Mouse (Mus musculus) ovary, postnatal 14 days (tissue): ENCODE results near the gene Asic5.

Experiments
- DNase-seq: peaks from one replicate; pipeline ENCODE4 v3.0.0; 2022; ENCODE audit warnings: low spot score

Gene Asic5

DNA sequence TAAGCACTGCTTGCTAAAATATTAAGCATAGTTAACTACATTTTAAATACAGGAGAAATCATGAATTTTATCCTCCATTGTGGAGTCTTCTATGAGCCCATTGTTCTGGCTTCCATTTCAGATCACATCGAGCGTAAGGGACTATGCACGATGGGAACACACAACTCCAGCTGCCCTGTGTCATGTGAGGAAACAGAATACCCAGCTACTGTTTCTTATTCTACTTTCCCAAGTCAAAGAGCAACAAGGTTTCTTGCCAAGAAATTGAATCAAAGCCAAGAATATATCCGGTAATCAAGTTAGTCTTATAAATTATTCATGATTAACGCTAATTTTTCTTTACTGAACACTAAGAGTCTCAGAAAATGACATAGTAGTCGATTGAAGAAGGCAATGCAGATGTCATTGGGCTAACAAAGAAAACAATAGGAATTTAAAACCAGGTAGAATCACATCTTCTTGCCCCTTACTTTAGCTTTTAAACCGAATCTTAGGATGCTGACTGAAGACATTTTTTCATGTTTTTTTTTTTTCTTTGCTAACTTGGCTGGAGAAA is 32.1 kb downstream of the Asic5 start:
- no peak for DNase-seq

GRCm38 (mm10) chr3:82022421-82022920 is 40.4 kb downstream of the Asic5 start:
- DNase-seq = no peak

GRCm38 (mm10) chr3:82023065-82023464 is 41.0 kb downstream of the Asic5 start:
- no peak for DNase-seq

DNA sequence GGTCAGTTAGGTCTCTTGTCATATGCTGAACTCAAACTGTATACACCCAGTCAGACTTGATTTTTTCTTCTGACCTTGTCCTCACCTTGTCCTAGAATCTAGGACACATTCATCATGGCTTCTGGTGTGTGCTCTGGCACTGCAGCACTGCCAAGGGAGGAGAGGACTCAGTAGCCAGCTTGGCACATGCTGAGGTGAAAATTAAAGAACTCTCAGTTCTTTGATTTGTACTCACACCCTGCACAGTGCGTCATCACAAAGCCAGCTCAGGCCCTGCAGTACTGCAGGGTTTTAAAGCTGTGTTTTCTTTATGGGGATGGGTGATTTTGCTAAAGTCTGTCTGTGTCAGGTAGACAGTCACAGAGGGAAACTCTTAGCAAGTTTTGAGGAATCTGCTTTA is 45.2 kb downstream of the Asic5 start:
- no peak for DNase-seq

DNA sequence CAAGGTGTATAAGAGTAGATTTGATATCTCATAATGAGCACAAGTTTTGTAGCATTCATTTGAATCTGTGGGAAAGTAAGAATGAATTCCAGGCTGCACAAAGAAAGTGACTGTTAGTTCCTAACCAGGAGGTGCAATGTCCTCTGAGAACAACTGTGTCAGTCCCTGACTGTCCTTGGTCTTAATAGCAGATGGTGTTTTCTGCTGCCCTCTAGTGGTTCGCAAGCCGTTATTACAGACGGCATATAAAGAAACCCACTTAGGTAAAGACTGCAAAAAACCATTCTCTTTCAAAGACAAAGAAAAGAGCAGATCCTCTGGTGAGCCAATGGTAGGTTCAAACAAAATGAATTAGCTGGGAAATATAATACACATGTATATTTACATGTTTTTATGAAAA is 47.1 kb downstream of the Asic5 start:
- DNase-seq = peak; percentile 27

- no peak for DNase-seq
These were observed 48.1 kb downstream of the Asic5 start for GRCm38 (mm10) chr3:82030008-82030748.

DNA sequence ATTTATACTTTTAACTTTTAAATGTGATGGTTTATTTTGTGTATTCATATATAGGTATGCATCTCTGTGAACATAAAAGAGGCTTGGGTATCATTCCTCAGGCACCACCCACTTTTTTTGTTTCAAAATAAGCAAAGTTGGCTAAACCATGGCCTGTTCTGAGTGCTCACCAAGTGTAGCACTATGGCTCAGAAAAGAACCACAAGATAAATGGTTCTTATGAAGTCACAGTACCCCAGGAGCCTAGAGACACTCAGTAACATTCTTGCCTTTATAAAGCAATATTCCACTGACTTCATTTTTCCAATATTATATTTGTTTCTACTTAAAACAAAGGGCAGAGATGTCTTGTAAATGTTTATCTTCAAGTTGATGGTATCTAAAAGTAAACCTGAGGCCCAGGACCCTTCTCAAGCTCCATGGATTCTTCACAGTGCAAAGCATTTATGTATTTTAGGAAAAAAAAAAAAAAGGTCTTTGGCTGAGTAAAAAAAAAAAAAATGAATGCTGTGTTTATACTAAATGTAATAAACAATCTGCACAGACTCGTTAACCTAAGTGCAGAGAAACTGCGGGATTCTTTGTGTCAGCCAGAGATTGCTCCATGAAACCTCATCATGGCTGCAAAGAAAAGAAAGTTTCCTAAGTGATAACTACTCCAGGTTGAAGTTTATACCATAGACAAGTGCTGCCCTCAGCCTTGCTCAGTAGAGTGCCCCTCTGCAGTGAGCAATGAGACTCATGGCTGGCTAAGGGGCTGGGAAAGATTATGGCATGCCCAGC is 54.4 kb downstream of the Asic5 start:
- DNase-seq = no peak

GRCm38 (mm10) chr3:82043676-82044075 is 61.6 kb downstream of the Asic5 start:
- no peak for DNase-seq

DNA sequence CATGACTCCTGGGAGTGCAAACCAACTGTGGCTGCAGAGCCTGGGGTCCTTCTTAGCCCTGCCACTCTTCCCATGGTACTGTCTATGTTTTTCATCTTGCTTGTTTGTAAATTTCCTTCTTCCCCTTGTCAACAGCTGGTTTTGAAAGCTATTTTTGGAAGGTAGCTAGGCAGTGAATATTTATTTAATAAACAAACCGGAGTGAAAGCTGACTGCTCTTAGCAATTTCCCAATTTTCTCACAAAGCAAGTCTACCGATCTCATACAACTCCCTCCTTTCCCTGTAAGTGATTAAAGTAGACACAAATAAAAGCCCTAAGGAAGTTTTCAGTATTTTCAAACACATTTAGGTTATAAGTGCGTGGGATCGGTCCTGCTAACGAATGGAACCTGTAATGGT is 62.8 kb downstream of the Asic5 start:
- no peak for DNase-seq

DNA sequence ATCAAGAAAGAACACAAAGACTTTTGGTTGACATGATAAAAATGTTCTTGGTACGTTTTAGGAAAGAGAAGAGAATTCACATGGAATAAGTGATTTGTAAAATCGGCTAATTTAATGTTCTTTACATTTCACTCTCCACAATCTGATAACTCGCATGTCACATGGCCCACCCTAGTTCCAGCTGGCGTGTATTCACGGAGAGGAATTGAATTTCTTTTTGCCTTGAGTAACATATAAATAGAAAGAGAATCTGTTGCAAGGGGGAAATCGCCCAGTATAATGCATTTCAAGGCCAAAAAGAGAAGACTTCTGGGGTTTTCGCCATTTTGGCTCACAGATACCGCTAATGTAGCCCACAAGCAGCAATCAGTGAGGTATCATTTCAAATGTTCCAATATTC is 64.0 kb downstream of the Asic5 start:
- DNase-seq = no peak

- peak; percentile 26 for DNase-seq
These were observed 65.1 kb downstream of the Asic5 start for GRCm38 (mm10) chr3:82047100-82047753.

GRCm38 (mm10) chr3:82048078-82048477 is 66.0 kb downstream of the Asic5 start:
- no peak for DNase-seq

- no peak for DNase-seq
These were observed 66.6 kb downstream of the Asic5 start for GRCm38 (mm10) chr3:82048681-82049080.

- DNase-seq = no peak
These were observed 69.4 kb downstream of the Asic5 start for GRCm38 (mm10) chr3:82051468-82051867.

GRCm38 (mm10) chr3:82052029-82052428 is 69.9 kb downstream of the Asic5 start:
- no peak for DNase-seq

GRCm38 (mm10) chr3:82054283-82054974 is 72.3 kb downstream of the Asic5 start:
- no peak for DNase-seq

DNA sequence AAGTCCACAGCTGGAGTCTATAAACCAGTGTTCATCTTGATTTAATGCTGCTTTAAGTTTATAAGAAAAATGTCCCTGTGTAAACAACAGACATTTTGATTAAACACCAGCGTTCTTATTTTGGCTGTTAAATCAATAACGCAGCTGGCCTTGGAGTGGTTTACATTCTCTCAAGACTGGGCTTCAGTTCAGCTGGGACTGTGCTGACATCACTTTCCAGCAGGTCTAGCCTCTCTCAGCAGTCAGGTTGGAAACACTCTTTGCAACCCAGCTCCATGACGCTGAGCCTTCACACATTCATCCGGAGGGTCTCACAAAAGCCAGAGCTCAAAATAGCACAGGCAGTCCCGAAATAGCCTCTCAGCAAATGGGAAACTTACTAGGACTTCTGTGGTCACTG is 75.1 kb downstream of the Asic5 start:
- DNase-seq = no peak

GRCm38 (mm10) chr3:82061402-82062180 is 79.5 kb downstream of the Asic5 start:
- no peak for DNase-seq

- DNase-seq = no peak
These were observed 85.7 kb downstream of the Asic5 start for GRCm38 (mm10) chr3:82067830-82068229.
